Mouse (Mus musculus): ENCODE data around the gene Rnf19b. TPM values are rescaled to one million over a fixed set of nuclear protein-coding genes. Genes with fewer than 3 reads are reported as not detected.

Gene Rnf19b
- total RNA-seq, 1 experiment = 66.7 TPM

DNA sequence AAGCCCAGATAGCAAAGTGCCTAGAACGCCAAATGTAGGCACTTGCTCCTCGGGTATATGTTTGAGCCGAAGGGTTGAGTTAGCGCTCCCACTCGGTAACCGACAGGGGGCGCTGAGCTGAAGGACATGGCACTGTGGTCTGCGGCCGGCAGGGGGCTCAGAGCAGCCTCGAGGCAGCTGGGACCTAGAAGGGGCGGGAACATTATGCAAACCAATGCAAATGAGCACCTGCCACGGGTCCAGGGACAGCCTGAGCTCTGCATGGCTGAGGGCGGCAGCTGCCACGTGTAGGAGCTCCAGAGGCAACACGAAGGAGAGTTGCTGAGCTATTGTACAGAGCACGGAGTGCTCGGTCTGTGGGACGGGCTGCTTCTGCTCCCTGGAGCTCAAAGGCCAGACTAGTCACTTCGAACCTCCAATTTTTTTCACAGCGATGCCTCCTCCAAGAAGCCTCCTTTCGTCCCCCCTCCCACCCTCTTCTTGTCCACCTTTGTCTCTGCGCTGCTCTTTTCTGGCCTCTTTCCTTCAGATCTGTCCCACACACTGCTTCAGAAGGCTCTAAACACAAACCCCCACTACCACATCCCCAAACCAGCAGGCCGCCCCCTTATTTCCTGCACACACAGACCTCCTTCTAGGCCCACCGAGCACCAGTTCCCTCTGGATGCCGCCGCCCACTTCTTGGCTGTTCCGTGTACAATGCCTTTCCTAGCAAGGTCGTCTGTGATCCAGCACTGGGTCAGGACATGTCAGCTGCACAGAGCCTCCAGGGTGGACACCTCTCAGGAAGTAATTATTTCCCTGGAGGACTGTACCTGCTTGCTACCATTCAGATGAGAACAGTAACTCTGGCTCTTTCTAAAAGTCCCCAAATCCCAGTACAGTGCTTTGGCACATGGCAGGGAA, 55.3 kb downstream of the Rnf19b start:
- Histone ChIP-seq H3K4me1 (ENCODE audit: control insufficient read depth in 2 of 2, insufficient read depth in 2 of 2, low read length in 2 of 2, poor library complexity in 1 of 2) (peaks cover 4 to 10% of the 10 kb centered on the region in 2 experiments), H3K36me3 (ENCODE audit: control insufficient read depth, insufficient read depth, low read length, poor library complexity, severe bottlenecking) (no peaks in the 10 kb centered on the region), H3K27ac (ENCODE audit: insufficient read depth, low read depth, low read length, poor library complexity, severe bottlenecking) (no peak overlapping the region), H3K9me3 (ENCODE audit: control insufficient read depth, insufficient read depth, low read depth, low read length) (no peaks in the 10 kb centered on the region), H3K9ac (ENCODE audit: insufficient read depth, low read depth, low read length, poor library complexity, severe bottlenecking) (peak overlapping the region; percentile 9; the same call in 1 of the 2 replicates), H3K4me3 (ENCODE audit: insufficient read depth in 1 of 2, low read depth in 1 of 2, low read length in 2 of 2, poor library complexity in 1 of 2, severe bottlenecking in 1 of 2) (0 out of 4 replicates have a peak overlapping the region, but pooled peaks of 1 of the 2 experiments have one; percentile 4)
- in situ Hi-C loops (cut with MboI; ENCODE audit: low sequenced_read_pairs in 2 of 2, unreplicated experiment in 2 of 2) = no loop called here
- DNase-seq (ENCODE audit: low read depth, low spot score) = peak; percentile 96
- no peak for TF ChIP-seq MAFK (IDR thresholded peaks at IDR 0.05; ENCODE audit: insufficient read depth, low read depth, low read length)
- TF ChIP-seq ZC3H11A (IDR thresholded peaks at IDR 0.05; ENCODE audit: borderline replicate concordance, low read depth, low read length) = peak; percentile 67; the same call in 1 of the 2 replicates
- peak; percentile 8; the same call in 1 of the 2 replicates for TF ChIP-seq ZNF384 (IDR thresholded peaks at IDR 0.05; ENCODE audit: low read depth, low read length)
- TF ChIP-seq HCFC1 (IDR thresholded peaks at IDR 0.05; ENCODE audit: borderline replicate concordance, insufficient read depth, low read length) = peak; percentile 77; the same call in 1 of the 2 replicates
- no peak for TF ChIP-seq CHD2 (IDR thresholded peaks at IDR 0.05; ENCODE audit: low read depth, low read length)

DNA sequence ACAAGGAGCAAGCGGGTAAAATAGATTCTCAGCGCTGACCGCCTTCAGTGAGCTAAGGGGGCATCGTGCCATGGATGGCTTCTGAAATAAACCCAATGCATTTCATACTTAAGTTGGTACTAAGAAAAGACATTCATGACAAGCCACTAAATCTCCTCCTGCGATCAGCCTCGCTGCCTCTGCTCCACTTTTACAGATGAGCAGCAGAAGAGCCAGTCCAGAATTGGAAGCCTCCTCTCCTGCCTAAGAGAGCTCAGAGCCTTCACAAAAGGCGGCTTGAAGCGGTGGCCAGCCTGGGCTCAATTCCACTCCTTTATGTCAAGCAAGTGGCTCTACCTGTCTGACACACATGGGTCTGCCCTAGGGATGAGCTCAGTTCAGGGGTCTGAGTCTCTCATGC, 58.6 kb downstream of the Rnf19b start:
- in situ Hi-C loops (cut with MboI; ENCODE audit: low sequenced_read_pairs in 2 of 2, unreplicated experiment in 2 of 2) = no loop called here
- H3K36me3 ChIP-seq (ENCODE audit: control insufficient read depth, insufficient read depth, low read length, poor library complexity, severe bottlenecking) = no peaks in the 10 kb centered on the region
- TF ChIP-seq MAFK (IDR thresholded peaks at IDR 0.05; ENCODE audit: insufficient read depth, low read depth, low read length) (no peak), ZNF384 (IDR thresholded peaks at IDR 0.05; ENCODE audit: low read depth, low read length) (no peak), HCFC1 (IDR thresholded peaks at IDR 0.05; ENCODE audit: borderline replicate concordance, insufficient read depth, low read length) (no peak), ZC3H11A (IDR thresholded peaks at IDR 0.05; ENCODE audit: borderline replicate concordance, low read depth, low read length) (no peak), CHD2 (IDR thresholded peaks at IDR 0.05; ENCODE audit: low read depth, low read length) (no peak)
- DNase-seq (ENCODE audit: low read depth, low spot score) = no peak
- H3K27ac ChIP-seq (ENCODE audit: insufficient read depth, low read depth, low read length, poor library complexity, severe bottlenecking) = no peak overlapping the region
- no peak overlapping the region for H3K9ac ChIP-seq (ENCODE audit: insufficient read depth, low read depth, low read length, poor library complexity, severe bottlenecking)
- H3K9me3 ChIP-seq (ENCODE audit: control insufficient read depth, insufficient read depth, low read depth, low read length) = no peaks in the 10 kb centered on the region
- no peak overlapping the region for H3K4me3 ChIP-seq (ENCODE audit: insufficient read depth in 1 of 2, low read depth in 1 of 2, low read length in 2 of 2, poor library complexity in 1 of 2, severe bottlenecking in 1 of 2)
- peaks cover 4 to 15% of the 10 kb centered on the region in 2 experiments for H3K4me1 ChIP-seq (ENCODE audit: control insufficient read depth in 2 of 2, insufficient read depth in 2 of 2, low read length in 2 of 2, poor library complexity in 1 of 2)

- no peaks in the 10 kb centered on the region for H3K9me3 ChIP-seq (ENCODE audit: control insufficient read depth, insufficient read depth, low read depth, low read length)
- no peak overlapping the region for H3K9ac ChIP-seq (ENCODE audit: insufficient read depth, low read depth, low read length, poor library complexity, severe bottlenecking)
- in situ Hi-C loops (cut with MboI; ENCODE audit: low sequenced_read_pairs in 2 of 2, unreplicated experiment in 2 of 2) = no loop called here
- no peaks in the 10 kb centered on the region for H3K36me3 ChIP-seq (ENCODE audit: control insufficient read depth, insufficient read depth, low read length, poor library complexity, severe bottlenecking)
- H3K4me3 ChIP-seq (ENCODE audit: insufficient read depth in 1 of 2, low read depth in 1 of 2, low read length in 2 of 2, poor library complexity in 1 of 2, severe bottlenecking in 1 of 2) = peak overlapping the region; percentile 36 to 41; a peak in 1 of 4 replicates
- H3K27ac ChIP-seq (ENCODE audit: insufficient read depth, low read depth, low read length, poor library complexity, severe bottlenecking) = no peak overlapping the region
- peaks cover 4 to 15% of the 10 kb centered on the region in 2 experiments for H3K4me1 ChIP-seq (ENCODE audit: control insufficient read depth in 2 of 2, insufficient read depth in 2 of 2, low read length in 2 of 2, poor library complexity in 1 of 2)
- no peak for DNase-seq (ENCODE audit: low read depth, low spot score)
- TF ChIP-seq ZNF384 (IDR thresholded peaks at IDR 0.05; ENCODE audit: low read depth, low read length) (peak; percentile 78), ZC3H11A (IDR thresholded peaks at IDR 0.05; ENCODE audit: borderline replicate concordance, low read depth, low read length) (no peak)
These were observed 59.8 kb downstream of the Rnf19b start for GRCm38 (mm10) chr4:129117720-129118510.

- H3K27ac ChIP-seq (ENCODE audit: insufficient read depth, low read depth, low read length, poor library complexity, severe bottlenecking) = no peak overlapping the region
- no peaks in the 10 kb centered on the region for H3K9me3 ChIP-seq (ENCODE audit: control insufficient read depth, insufficient read depth, low read depth, low read length)
- H3K4me3 ChIP-seq (ENCODE audit: insufficient read depth in 1 of 2, low read depth in 1 of 2, low read length in 2 of 2, poor library complexity in 1 of 2, severe bottlenecking in 1 of 2) = no peak overlapping the region
- in situ Hi-C loops (cut with MboI; ENCODE audit: low sequenced_read_pairs in 2 of 2, unreplicated experiment in 2 of 2) = no loop called here
- peaks cover 0 to 9% of the 10 kb centered on the region in 2 experiments; a peak in 2 of 4 replicates for H3K4me1 ChIP-seq (ENCODE audit: control insufficient read depth in 2 of 2, insufficient read depth in 2 of 2, low read length in 2 of 2, poor library complexity in 1 of 2)
- TF ChIP-seq HCFC1 (IDR thresholded peaks at IDR 0.05; ENCODE audit: borderline replicate concordance, insufficient read depth, low read length) (no peak), MAFK (IDR thresholded peaks at IDR 0.05; ENCODE audit: insufficient read depth, low read depth, low read length) (no peak), ZNF384 (IDR thresholded peaks at IDR 0.05; ENCODE audit: low read depth, low read length) (no peak), CHD2 (IDR thresholded peaks at IDR 0.05; ENCODE audit: low read depth, low read length) (no peak), ZC3H11A (IDR thresholded peaks at IDR 0.05; ENCODE audit: borderline replicate concordance, low read depth, low read length) (no peak)
- H3K9ac ChIP-seq (ENCODE audit: insufficient read depth, low read depth, low read length, poor library complexity, severe bottlenecking) = no peak overlapping the region
- H3K36me3 ChIP-seq (ENCODE audit: control insufficient read depth, insufficient read depth, low read length, poor library complexity, severe bottlenecking) = no peaks in the 10 kb centered on the region
- no peak for DNase-seq (ENCODE audit: low read depth, low spot score)
These were observed 61.6 kb downstream of the Rnf19b start for GRCm38 (mm10) chr4:129119708-129120107.

Data from ES-E14 (cell line).